Mouse (Mus musculus): ENCODE data around the gene Sertad4.

Gene Sertad4

GRCm38 (mm10) chr1:192800338-192800737 is 55.2 kb downstream of the Sertad4 start:
- DNase-seq, result no peak

DNA sequence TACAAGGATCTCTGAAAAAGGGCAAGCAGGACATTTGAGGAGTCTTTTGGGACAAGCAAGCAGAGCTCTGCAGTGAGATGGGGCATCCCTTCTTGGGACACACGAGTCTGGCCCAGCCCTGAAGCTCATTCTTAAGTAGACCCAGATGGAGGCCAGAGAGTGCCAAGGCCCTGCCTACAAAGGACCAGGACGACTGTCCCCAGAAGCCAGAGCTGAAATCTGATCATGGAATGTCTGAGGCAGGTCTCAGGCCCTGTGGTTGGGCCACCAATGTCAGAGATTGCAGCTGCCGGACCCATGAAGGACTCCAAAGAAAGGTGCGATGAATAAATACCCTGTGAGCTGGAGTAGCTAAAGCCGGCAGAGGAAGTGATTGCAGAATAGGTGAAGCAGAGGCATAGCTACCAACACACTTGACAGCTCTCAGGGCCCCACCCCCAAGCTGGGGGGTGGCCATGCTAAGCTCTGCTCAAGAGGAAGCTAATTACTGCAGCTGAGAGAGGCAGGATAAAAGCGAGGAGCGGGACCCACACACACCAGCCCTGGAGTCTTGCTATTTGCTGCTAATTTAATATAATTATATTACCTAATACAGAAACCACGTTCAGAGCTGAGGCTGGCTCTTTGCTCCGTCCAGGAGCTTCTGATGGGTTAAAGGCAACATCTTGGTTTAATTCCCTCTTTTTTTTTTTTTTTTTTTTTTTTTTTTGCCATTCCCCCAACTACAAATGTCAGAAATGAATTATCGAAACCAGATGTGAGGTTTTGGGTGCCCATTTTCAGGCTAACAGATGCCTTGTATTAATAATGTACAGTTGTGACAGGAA is 56.2 kb downstream of the Sertad4 start:
- peak; percentile 43 to 48 for DNase-seq

DNA sequence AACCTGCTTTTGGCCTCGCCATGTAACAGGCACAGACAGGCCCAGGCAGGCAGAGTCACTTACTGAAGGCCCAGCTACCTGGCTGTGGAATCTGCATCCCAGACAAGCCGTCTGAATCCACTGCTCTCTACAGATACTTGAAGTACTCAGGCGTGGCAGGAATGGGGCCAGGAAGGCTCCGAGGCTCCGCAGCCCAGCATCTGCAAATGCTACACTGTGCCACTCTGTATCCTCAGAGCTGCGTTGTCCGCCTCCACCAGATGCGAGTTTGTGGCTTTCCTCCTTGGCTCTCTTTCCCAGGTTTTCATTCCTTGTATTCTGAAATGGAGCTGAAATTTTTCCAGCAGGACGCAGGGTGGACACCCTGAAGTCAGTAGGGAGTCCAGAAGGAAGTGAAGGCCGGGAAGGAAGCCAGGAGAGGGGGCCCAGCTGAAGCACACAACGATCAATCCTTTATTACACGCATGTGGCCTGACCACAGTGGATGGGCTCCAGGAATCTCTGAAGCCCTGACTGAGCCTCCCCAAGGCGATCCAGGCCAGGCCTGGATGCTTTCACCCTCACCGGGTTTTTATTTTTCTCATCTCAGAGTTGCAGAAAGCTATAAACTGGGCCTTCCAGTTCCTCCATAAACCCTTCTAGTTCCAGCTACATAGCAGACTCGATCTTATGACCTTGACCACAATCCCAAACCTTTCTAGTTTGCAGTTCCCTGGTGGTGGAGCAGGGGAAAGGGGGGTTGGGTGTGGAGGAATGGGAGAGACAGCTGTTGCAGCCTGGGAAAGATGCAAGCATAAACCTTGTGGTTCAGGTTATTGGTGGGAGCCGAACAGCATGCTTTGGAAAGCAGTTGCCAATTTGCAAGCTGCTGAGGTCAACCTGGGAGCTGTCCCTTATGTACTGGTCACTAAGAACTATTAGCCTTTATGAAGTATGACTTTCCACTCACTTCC is 57.1 kb downstream of the Sertad4 start:
- no peak for DNase-seq

DNA sequence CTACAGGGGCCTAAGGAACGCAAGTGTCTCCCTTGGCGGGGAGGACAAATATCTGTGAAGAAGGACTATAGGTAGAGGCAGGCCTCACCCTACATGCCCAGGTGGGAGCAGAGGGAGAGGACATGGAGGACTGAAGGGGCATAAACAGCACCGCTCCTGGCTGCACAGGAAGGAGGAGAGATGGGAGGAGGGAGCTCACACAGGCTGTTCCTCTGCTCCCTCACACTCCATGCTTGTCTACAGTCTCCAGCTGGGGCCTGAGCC is 58.6 kb downstream of the Sertad4 start:
- no peak for DNase-seq

DNA sequence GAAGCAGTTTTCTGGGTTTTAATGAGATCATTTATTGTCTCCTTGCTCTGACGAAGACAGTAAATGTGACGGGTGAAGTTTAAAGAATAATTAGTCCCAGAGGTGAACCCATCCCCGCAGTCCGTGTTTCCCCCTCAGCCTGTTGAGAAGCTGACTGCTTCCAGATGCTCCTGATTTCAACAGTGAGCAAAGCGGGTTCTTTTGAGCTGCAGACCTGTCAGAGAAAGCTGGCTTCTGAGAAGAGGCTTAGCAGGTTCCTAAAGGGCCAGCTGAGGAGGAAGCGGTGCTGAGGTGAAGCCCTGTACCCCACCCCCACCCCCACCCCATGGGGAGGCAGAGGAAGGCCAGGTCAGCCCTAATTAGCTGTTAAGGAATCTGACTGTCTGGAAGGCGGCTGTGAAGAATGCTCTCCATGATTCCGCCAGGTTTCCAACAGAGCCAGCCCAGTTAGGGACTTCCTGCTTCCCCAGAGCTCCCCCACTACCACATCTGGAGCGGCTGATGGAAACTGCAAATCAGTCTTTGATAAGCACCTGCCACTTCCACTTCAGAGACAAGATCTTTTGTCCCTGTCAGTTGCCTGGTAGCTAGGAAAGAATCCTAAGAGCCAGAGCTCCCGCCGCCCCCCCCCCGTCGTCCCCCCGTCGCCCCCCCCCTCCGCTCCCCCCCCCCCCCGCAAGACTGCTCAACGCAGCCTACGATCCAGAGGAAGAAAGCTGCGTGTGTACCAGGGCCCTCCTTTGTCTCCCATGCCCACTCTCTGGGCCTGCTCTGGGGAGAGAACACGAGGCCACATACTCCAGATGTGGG is 59.1 kb downstream of the Sertad4 start:
- no peak for DNase-seq

- DNase-seq, result no peak
These were observed 60.4 kb downstream of the Sertad4 start for GRCm38 (mm10) chr1:192794957-192795745.

All from spleen, adult 18-20 months (tissue).